Mouse (Mus musculus) Muller cell, postnatal 12 days (primary cell): Measurements from ENCODE around the gene Pxdn.

Experiments
- DNase-seq: peaks from one replicate; pipeline ENCODE4 v3.0.0-alpha.2; 2015; ENCODE audit errors: inconsistent ontology term

Gene Pxdn

DNA sequence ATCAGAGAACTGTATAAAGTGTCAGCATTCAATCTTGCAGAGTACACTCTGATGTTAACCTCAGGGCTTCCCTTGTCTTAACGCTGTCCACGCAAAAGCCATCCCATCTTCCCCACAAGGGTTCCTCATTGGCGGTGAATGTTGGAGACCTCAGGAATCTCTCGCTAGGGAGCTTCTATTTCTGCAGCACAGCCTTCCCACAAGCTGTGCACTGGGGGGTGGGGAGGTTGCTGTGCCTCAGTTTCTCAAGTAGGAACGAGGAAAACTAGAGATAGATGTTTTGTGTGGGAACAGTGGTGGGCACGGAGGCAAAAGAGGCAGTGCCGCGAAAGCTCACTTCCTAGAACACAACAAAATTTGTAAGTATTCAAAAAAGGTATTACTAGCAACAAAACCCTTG, at the start of gene Pxdn:
Gene Pxdn, plus strand, starts transcription at position 301 of the 400 bp plus-strand sequence.
- DNase-seq = no peak

DNA sequence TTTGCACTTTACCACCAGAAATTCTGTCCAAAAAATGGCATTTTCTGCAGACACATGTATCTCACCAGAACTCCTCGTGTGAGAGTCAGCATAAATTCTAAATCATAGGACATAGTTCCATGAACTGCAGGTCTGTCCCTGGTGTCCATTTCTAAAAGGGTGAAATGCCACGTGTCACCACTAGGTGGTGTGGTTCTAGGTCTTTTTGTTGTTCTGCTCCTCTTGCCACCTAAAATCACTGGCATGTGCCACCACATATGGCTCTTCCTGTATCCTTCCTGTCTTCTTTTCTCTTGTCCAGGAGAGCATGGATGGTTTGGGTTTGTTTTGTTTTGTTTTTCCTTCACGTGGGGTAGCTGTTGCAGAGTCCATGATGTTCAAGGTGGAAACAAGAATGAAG, 42.7 kb upstream of the Pxdn start:
- DNase-seq = no peak

DNA sequence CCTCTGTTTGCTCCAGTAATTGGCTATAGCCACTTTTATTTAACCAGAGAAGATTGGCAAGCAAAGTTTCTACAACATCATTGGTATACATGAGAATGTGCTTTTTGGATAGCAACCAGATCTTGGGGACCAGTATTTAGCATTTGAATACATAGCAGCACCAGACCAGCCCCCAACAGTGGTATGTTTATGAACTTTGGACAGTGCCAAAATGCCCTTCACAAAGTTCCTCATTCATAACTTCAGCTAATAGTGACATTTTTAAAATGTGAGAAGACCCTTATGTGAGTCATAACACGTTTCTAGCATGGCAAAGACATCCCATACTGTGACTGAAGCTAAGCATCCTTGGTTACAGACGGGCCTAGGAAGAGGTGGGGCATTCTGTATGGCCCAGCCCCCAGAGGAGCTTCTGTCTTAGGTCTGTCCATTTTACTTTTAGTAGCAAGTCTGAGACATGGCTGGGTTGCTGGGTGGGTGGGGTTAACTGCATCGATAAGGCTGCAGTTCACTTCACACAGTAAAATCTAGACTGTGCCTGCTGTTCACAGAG, 39.8 kb upstream of the Pxdn start:
- DNase-seq = no peak

DNA sequence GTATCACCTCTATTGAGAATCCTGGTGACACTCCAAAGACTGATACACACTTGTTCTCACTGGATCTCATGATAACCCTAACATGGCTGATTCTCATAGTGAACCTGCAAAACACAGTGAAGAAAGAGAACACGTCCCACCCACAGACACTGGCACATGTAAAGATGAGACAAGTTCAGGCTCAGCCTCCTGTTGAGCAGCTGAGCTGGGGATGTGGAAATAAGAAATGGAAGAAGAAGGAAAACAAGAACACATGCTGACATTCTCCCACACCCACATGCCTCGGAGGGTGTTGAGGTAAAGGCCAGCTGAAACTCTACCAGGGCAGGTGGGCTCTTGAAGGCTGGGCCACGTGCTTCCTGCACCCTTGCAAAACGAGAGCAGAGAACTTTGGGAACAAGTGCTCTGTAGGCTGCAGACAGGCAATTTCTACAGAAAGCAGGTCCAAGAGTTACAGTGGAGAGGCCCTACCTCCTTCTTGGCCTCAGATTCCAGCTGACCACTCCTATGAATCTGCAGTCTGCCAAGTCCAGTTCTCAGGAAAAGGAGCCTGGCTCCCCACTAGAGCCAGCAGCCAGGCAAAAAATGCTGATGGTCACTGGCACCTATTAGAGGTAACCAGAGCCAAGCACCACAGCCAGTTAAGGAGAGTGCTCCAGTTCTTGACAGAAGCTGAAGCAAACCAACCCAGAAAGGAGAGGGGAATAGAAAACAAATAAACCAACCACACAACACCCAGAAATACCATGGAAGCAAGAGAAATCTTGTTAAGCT, 33.1 kb upstream of the Pxdn start:
- no peak for DNase-seq

DNA sequence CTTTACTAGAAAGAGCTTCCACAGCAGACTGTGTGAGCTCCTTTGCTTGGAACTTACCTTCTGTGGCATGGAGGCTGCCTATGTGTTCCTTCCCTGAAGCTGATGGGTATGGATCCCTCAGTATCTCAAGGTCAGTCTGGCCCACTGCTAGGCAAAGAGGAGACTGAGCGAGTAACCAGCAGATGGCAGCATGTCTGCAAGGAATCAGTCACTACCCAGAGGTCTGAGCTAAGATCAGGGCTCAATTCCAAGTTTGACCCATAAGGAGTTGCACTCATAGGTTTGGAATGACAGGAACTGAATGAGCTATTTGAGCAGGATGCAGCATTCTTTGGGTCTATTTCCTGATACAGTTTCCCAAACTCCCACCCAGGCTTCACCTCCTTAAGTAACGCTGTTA, 30.4 kb upstream of the Pxdn start:
- DNase-seq = peak; percentile 93

DNA sequence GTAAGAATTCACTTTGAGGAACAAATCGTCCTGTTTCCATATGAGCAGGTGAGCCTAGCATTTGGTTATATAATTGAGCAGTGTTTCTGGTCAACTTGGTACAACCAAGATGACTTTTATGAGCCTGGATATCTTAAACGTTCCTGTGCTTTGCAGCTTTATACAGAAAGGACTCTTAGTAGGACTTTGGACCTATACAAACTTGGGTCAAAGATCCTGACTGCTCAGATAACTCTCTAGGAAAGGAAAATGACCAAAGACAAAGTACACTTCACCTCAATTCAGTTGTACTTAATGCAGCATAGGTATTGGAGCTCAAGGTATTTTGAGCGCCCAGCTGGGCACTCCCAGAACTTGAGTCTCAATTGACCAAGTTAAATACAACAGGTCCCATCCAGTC, 21.3 kb upstream of the Pxdn start:
- DNase-seq = no peak

DNA sequence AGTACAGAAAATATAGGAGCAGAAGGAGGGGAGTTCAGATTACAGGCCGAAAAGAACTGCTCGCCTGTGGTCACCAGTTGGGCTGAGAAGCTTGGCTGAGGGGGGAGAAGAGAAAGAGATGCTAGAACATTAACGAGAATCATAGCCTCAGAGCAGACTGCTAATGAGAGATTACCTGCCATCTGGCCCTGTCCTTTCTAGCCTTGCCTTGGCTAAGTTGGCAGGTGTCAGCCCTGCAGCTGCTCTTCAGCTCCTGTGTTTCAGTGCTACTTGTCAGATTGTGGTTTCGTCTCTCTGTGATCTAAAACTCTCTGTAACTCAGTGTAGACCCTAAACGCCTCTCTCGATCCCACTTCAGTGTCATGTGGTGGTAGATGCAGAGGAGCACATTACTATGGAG, 20.6 kb upstream of the Pxdn start:
- no peak for DNase-seq

DNA sequence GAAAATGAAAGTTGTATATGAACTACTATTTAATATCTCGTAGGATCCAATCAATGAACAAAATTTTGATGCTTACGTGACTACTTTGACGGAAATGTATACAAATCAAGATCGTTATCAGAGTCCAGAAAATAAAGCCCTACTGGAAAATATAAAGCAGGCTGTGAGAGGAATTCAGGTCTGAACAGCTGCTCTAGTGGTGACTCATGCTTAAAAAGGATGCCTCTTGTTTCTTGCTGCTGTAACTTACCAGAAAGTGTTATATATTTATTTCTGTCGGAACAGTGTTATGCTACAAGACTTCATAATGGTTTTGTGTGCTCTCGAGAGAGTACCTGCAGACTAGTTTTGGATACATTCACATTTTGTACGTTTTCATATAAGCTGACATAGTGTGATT, 17.1 kb upstream of the Pxdn start:
- DNase-seq = no peak

DNA sequence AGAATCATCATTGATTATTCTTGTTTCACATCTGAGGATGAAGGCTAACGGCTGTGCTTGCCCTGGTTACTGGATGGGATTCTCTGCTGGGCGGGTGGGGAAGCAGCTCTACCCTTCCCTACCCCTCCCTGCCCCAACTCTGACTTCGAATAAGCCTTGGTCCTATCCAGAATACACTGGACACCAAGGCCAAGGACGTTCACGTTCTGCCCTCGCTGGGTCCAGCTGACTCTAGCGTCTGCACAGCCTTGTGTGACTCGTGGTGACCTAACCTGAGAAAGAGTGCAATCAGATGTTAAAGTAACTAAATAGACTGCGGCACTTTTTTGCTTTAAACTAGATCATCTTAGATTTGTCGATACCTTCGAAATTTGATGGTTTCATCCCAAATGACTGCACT, 15.9 kb upstream of the Pxdn start:
- DNase-seq = no peak

DNA sequence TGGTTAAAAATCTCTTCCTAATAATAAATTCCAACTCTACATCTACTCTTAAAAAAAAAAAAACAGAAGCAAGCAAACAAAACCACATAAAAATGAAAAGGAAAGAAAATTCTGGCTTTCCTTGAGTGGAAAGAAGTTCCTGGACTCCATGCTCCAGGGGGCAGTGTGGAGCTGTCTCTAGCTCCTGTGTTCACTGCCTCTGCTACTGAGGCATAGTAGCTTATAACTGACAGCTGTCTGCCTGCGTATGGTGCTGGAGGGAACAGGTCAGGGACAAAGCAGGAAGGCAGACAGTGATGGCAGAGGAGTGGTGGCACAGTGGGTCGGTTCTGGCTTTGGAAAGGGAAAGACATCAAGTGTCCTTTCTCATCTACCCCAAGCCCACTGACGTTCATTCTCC, 10.5 kb upstream of the Pxdn start:
- DNase-seq = no peak

DNA sequence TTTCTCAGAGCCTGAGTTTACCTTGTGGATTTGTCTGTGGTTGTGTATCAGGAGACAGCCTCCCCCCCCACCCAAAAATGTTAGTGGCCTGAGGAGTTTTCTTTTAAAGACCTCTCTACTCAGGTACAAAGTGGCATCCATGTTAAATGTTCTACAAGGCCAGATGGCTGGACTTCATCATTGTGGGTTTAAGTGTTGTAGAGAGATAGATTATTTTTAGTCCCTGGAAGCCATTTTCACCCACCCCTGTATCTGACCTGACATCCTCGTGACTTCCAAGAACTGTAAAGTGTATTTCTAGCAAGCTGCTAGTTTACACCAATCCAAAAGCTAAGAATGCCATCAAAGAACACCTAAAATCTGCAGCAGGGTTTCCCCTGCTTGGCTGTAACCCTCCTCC, 6.8 kb upstream of the Pxdn start:
- no peak for DNase-seq

DNA sequence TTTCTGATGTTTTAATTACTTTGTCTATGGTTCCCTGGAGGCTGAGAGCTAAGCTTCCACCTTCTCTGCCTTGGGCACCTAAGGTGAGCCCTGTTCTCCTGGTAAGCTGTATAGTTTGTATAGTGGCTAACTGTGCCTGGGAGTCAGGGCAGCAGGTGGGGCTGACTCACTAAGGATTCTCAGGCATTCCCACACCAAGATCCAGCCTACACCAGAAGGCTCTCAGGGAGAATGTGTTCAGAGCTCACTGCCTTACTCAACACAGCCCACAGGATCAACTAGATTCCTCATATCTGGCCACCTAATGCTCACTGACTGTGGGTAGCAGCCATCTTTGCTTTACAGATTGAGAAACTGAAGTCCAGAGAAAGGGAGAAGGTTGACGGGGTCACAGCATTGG, 4.5 kb upstream of the Pxdn start:
- DNase-seq = no peak

DNA sequence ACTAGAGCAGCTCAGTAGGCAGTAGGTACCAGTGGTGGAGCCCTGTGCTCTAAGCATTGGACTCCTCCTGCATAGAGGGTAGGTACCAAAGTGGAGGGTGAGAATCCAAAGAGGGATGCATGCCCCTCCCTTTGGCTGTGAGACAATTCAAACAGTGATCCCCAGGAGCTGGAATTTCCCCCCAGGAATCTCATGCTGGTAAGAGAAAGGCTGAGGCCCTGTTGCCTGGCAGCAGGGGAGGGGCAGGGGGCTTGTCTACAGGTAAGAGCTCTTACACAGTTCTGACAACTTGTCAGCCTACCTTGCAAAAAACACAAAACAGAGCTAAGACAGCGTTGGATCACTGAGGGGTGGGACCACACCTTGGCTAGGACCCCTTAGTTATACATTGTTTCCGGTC, 3.9 kb upstream of the Pxdn start:
- no peak for DNase-seq

DNA sequence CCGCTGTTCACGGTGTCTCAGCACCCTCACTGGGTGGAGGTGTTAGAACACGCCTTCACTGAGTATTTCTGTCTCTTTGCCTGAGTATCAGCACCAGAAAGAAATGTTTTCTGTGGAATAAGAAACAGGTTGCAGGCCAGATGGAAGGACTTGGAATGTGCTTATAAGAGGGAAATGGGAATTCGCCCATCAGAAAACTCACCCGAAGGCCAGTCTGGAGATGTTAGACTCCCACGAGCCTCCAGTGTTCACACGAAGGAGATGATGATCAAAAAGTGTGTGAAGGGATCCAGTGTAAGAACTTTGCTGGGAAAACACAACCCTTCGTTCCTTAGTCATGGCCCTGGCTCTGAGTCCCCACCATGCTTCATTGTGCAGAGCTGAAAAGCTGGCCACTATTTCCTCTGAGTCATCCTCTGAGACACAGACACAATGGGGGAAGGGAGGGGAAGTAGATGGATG, 3.3 kb upstream of the Pxdn start:
- peak; percentile 95 for DNase-seq

DNA sequence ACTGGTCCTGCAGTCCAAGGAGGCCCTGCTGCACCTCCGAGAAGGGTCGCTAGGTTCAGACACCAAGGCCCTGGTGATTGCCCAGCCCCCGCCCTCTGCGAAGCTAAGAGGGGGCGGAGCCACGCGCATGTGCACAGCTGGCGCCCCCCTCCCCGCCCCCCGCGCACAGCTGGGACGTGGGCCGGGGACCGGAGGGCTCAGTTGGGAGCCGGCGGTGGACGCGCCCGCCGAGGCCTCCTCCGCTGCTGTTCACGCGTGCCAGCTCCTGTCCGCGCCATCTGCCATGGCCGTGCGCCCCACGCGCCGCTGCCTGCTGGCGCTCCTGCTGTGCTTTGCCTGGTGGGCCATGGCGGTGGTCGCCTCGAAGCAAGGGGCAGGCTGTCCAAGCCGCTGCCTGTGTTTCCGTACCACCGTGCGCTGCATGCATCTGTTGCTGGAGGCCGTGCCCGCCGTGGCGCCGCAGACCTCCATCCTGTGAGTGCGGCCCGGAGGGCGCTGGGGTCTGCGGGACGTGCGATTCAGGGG, 505 bp downstream of the Pxdn start:
- DNase-seq = peak; percentile 51

DNA sequence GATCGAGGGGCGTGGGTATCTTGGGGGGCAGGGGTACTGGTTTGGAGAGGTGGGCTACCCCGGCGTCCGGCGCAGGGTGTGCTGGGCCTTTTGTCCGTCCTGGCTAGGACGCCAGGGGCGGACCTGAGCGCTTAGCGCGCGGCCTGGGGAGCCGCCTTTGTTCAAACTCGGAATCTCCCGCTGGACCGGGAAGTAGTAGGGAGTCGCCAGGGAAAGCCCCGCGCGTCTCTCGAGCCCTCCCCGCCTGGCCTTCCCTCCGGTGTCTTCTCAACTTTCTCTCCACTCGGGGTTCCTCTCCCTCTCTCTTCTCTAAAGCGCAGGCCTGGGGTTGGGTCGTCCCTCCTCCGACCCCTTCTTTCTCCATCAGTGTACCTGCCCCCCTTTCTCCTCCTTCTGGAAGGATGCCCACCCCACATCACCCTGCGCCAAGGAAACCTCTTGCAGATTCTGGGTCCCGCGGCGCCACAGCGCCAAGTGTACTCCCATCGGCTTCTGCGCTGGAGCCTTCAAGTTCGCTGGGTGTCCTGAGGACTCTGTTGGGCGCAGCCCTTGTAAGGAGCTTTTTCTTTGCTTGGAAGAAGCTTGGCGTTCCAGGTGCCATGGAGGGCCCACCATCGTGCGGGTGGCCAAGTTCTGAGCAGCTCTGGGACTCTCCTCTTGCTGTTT, 1.1 kb downstream of the Pxdn start:
- DNase-seq = peak; percentile 78

DNA sequence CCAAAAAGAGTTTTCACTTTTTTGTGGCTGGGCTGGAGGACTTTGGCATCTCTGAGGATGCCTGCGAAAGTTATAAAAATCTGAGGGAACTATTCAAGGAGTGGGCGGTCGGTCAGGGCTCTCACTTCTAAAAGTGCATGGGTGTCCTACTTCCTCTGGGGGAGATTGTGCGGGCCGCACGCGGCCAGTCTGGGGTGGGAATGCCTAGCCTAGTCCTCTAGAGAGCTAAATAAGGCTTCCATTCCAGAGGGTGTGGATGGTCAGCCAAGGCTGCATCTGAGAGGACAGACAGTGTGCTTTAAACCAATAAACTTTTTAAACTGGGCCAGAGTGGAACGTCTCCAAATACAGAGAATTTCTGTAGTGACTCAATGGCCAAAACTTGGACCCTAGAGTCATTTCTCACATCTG, 1.9 kb downstream of the Pxdn start:
- peak; percentile 74 for DNase-seq

DNA sequence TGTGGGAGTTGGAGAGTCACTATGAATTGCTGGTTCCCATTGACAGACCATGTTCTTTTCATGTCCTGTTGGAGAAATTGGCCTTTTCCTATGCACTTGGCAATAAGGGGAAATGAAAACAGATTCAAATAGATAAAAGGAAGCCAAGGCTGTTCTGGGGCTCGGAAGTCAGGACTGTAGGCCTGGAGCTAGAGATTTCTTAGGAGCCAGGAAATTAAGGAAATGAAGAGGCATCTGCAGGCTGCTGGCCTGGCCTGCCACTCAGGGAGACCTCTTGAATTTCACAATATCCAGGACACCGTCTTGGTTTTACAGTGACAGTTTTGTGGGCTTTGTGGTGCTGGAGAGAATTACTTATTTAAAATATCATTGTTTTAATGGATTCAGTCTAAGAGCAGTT, 5.0 kb downstream of the Pxdn start:
- no peak for DNase-seq

DNA sequence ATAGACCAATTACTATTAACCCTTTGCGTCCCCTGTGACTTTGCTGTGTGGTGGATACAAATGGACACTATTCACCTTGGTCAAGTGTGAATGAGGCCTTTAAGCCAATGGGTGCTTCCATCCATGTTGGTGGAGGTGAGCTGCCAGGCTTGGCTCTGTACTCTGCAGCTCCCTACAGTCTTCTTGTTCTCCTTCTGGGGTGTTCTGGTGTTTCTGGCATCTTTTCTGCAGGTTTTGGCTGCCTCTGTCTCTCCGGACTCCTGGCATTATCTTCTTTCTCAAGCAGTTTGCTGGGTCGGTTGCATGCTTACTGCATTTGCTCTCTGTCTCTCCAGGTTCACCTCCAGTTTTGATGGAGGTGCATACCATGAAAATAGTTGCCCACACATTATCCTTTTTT, 7.2 kb downstream of the Pxdn start:
- DNase-seq = no peak

DNA sequence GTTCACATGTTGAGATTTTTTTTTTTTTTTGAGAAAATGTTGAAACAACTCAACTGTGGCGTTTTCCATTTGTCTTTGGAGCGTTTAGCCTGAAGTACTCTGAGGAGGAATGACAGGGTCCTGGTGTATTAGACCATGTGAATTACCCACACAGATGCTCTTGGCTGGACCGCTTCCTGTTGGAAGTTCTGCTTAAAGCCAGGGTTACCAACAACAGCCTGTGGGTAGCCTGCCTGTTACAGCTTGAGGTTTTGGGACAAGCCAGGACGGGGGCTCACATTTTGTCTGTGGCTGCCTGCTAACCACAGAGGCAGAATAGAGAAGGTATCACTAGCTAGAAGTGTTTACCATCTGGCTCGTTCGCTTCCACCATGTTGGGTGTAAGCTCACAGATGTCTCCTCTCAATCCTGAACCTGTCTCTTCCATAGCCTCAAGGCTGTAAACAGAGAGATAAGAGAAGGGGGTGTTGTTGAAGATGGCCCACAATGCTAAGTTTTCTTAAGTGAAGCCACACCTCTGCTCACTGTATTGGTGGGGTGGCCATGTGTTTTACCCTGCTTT, 7.9 kb downstream of the Pxdn start:
- no peak for DNase-seq

DNA sequence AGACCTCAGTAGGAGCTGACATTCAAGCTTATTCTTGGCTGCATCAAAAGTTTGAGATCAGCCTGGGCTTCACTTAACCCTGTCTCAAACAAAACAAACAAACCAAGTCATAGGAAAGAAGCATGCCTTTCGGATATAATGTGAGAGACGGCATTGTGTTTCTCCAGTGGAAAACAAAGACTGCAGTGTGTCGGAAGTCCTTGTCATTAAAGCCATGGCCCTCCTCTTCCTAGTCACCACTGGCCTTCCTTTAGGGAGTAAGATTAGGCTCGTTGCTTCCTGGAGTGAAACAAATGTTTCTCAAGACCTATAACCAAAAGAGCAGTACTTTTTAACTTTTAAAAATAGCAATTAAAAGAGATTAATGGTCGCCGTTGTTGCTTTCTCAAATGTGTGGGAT, 13.6 kb downstream of the Pxdn start:
- DNase-seq = peak; percentile 80

DNA sequence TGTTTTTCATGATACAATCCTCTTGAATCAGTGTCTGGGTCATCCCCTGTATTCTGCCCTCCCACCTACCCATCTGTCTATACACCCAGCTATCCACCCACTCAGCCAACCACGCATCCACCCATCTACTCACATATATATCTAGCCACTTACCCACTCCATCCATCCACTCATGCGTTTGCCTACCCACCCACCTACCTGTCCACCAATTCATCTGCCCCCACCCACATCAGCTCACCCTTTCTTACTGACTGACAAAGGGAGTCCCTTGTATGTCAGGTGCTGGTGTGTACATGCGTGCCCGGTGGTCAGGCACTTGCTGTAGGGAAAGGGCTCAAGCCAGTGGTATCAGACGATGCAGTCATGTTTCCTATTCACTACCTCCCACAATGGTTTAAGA, 14.1 kb downstream of the Pxdn start:
- DNase-seq = no peak

DNA sequence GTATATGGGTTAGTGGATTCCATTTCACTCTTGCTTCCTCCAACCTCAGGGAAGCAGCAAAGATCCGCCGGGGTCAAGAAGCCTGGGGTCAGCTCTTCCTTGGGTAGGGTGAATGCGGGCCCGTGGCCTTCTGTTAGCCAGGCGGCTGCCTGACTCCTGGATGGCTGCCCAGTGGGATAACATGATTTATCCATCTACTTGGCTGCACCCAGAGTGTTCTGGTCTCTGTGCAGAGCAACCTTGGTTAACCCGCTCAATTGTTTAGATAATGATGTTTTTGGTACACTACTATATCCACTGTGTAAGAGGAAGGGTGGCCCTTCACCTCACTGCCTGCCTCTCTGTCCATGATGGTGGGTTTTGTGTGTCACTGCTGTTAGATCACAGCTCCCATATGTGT, 14.7 kb downstream of the Pxdn start:
- no peak for DNase-seq
